Mouse (Mus musculus) liver, embryonic 14.5 days (tissue): ENCODE measurements at regions not wholly inside any gene's neighbourhood (a gene's known extent, or its start where the extent isn't known, plus 50 kb on each side); places are given as distances from the start of the nearest gene placed in this dataset.

Source experiments
- CTCF ChIP-seq: IDR thresholded peaks from 2 replicates; pipeline ENCODE4 v1.5.1; 2016; ENCODE audit warnings: antibody characterized with exemption, low read depth, control low read depth
- EP300 ChIP-seq: IDR thresholded peaks from 2 replicates; pipeline ENCODE4 v1.6.1; 2016; ENCODE audit warnings: antibody characterized with exemption, low read depth

GRCm38 (mm10) chr3:148246786-148247185, 743.6 kb downstream of the Adgrl2 start:
- TF ChIP-seq CTCF (no peak), EP300 (no peak)
